Mouse (Mus musculus): ENCODE data around the gene Cacna2d2.

The Cacna2d2 gene

GRCm38 (mm10) chr9:107464130-107464529 lies 64.7 kb downstream of the Cacna2d2 start:
- no peak for DNase-seq

- DNase-seq, result no peak
These were observed 66.2 kb downstream of the Cacna2d2 start for GRCm38 (mm10) chr9:107465657-107466056.

- no peak for DNase-seq
These were observed 69.9 kb downstream of the Cacna2d2 start for GRCm38 (mm10) chr9:107469213-107469795.

- DNase-seq, result no peak
These were observed 71.0 kb downstream of the Cacna2d2 start for GRCm38 (mm10) chr9:107470427-107470826.

GRCm38 (mm10) chr9:107474016-107474415 lies 74.6 kb downstream of the Cacna2d2 start:
- DNase-seq, result no peak

GRCm38 (mm10) chr9:107478979-107479378 lies 79.6 kb downstream of the Cacna2d2 start:
- no peak for DNase-seq

GRCm38 (mm10) chr9:107479593-107479992 lies 80.2 kb downstream of the Cacna2d2 start:
- no peak for DNase-seq

- no peak for DNase-seq
These were observed 81.2 kb downstream of the Cacna2d2 start for GRCm38 (mm10) chr9:107480477-107481069.

- no peak for DNase-seq
These were observed 81.9 kb downstream of the Cacna2d2 start for GRCm38 (mm10) chr9:107481340-107481739.

- no peak for DNase-seq
These were observed 82.6 kb downstream of the Cacna2d2 start for GRCm38 (mm10) chr9:107482004-107482403.

GRCm38 (mm10) chr9:107482770-107483169 lies 83.4 kb downstream of the Cacna2d2 start:
- DNase-seq, result no peak

GRCm38 (mm10) chr9:107483714-107484113 lies 84.3 kb downstream of the Cacna2d2 start:
- peak; percentile 62 for DNase-seq

- peak; percentile 95 for DNase-seq
These were observed 84.9 kb downstream of the Cacna2d2 start for GRCm38 (mm10) chr9:107484302-107484701.

- no peak for DNase-seq
These were observed 85.4 kb downstream of the Cacna2d2 start for GRCm38 (mm10) chr9:107484766-107485165.

- peak; percentile 48 for DNase-seq
These were observed 86.7 kb downstream of the Cacna2d2 start for GRCm38 (mm10) chr9:107486086-107486485.

GRCm38 (mm10) chr9:107486507-107487225 lies 87.3 kb downstream of the Cacna2d2 start:
- no peak for DNase-seq

GRCm38 (mm10) chr9:107490146-107490545 lies 90.7 kb downstream of the Cacna2d2 start:
- DNase-seq, result no peak

GRCm38 (mm10) chr9:107490625-107491024 lies 91.2 kb downstream of the Cacna2d2 start:
- no peak for DNase-seq

GRCm38 (mm10) chr9:107493511-107493910 lies 94.1 kb downstream of the Cacna2d2 start:
- DNase-seq, result no peak

GRCm38 (mm10) chr9:107494238-107494637 lies 94.8 kb downstream of the Cacna2d2 start:
- no peak for DNase-seq

- DNase-seq, result no peak
These were observed 96.9 kb downstream of the Cacna2d2 start for GRCm38 (mm10) chr9:107496359-107496758.

- DNase-seq, result no peak
These were observed 101.4 kb downstream of the Cacna2d2 start for GRCm38 (mm10) chr9:107500708-107501286.

GRCm38 (mm10) chr9:107502131-107502846 lies 102.9 kb downstream of the Cacna2d2 start:
- peak; percentile 93 for DNase-seq
